Mouse (Mus musculus) left cerebral cortex, postnatal 14 days (tissue): Measurements from ENCODE around the gene Spata5. TPM values are rescaled to one million over a fixed set of nuclear protein-coding genes. Genes with fewer than 3 reads are reported as not detected.
"Not testable (repeated sequence)": the region's sequence is repeated elsewhere in the genome, so short reads cannot be mapped to it uniquely, and the experiment has no call there.

ENCODE experiments used
- DNase-seq, 2 experiments: peaks; one replicate each; pipeline ENCODE4 v3.0.0; 2021 to 2022; ENCODE audit warnings: low spot score in 2 of 2, mixed read lengths in 1 of 2
- intact Hi-C: fragments of 180-260 bp; cut with DNase I; formaldehyde crosslinking; loops from one replicate; pipeline ENCODE4 v1.15.1; 2025
- total RNA-seq, 2 experiments: library from RNA; stranded (reverse); gene quantifications; 2 replicates each; pipeline ENCODE4 v1.2.3; 2021

The Spata5 gene
- total RNA-seq, 2 experiments from 2014 or later: 18.8 to 24.4 TPM

DNA sequence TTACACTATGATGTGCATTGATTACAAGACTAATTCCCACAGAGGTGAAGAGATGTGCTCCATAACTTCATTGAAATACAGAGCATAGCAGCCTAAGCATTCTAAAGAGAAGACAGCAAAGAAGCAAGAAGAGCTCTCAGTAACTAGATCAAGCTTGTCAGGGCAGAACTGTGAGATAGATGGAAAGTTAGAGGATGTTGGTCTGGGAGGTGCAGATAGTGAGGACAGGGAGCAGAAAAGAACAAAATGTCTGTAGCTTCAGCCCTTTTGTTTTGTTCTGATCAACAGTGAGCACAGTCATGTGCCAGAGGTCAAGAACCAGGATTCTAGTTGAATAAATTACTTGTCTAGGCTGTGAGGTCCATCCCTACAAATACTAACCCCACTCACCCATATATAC lies 68.5 kb downstream of the Spata5 start:
- no peak for DNase-seq
- intact Hi-C loops: no loop called here

DNA sequence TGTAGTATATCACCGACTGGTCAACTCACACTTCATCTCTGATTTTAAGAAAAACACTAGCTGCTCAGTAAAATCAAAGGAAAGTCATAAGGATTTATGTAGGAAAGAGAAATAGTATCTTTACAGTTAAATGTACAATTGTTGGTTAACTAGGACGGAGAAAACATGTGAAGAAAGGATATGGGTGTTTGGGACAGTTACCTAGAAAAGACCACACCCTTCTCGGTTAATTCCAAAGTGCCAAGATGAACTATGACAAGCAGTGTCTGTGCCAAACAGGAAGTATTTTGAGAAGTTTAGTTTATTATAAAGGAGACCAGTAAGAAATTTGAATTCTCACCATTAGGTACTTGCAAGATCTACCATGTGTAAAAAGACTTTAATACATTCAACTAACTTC lies 70.3 kb downstream of the Spata5 start:
- intact Hi-C loops: no loop called here
- DNase-seq: no peak

DNA sequence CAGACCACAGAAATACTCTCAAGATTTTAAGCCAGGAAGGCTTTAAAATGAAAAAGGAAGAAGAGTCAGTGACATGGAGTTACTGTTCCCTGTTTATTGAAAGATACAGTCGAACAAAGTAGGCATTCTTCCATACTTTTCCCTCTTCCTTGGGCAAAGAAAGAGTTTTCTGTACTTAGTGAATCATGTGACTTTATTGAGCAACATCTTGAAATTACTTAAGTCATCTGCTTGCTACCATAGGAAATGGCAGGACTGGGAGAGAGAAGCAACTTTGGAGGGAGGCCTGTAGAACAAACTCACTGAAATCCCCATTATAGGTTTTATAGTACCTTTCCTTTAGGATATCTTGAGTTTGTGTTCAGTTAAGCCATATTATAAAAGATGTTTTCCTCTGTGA lies 81.2 kb downstream of the Spata5 start:
- intact Hi-C loops: no loop called here
- no peak for DNase-seq

DNA sequence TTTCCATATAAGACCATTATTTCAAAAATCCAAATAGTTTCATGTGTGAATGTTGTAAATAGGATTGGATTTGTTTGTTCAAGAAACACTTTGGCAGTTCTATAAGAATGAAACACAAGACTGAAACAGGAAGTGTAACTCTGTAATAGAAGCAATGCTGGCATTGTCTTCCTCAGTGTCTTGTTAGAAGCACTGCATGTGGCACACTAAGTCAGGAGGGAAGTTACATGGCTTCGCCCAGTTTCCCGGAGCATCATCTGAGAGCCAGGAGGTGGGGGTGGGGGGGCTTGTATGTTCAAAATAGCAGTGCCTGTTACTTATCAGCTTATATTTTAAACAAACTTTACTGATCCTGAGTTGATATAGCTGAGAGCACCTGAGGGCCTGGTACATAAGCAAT lies 82.9 kb downstream of the Spata5 start:
- no peak for DNase-seq
- intact Hi-C loops: no loop called here

DNA sequence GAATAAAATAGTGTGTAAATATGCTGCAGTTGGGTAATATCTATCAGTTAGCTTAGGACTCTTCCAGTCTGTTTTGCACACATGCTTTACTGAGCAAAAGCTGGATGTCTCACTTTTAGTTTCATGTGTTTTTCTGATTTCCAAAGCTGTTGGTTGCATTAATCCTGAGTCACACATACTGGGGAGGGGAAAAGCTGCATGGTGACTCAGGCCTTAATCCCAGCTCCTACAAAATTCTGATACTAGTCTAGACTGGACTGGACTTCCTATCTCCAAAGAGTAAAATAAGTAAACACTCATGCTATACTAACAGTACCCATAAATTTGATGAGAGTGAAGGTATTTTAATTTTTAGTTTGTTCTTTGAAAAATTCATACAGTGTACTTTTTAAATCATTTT lies 84.2 kb downstream of the Spata5 start:
- no peak for DNase-seq
- intact Hi-C loops: no loop called here

DNA sequence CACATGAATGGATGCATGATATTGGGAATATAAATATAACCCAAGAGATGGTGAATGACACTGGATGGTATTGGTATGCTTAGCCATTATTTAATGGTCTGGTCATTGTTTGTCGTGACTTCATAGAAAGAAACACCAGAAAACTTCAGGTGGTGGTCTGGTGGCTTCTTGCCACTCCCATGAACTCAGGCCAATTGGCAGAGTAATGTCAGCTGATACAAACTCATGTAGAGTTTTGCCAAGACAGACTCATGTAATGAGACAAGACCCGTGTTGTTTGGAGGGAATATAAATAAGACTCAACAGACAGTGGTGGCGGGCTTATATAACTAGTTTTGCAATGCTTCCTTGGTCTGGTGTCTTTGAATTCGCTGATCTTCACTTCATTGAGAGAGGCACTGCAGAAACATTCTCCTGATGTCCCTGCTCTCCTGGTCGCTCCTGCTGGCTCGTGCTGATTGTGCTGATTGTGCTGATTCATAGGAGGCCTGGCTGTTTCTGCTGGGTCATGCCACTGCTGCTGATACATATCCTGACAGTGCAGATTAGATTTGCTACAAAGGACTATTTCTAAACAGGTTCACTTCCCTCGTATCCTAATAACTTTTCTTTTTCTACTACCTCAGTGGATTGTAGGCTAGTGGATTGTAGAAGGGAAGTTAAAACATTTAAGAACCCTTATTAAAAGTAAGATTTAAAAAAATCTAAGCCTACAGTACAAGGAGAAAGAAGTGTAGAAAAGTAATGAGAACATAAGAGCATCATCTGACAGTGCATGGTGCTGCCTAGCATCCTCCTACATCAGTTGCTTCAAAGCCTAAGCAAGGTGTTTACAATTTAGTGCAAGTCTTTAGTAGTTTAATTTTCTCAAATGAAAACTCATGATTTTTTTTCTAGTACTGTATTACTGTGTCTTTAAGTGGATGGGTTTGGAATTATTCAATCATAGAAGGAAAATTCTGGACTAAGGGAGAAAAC lies 90.6 kb downstream of the Spata5 start:
- DNase-seq: no peak
- intact Hi-C loops: no loop called here

DNA sequence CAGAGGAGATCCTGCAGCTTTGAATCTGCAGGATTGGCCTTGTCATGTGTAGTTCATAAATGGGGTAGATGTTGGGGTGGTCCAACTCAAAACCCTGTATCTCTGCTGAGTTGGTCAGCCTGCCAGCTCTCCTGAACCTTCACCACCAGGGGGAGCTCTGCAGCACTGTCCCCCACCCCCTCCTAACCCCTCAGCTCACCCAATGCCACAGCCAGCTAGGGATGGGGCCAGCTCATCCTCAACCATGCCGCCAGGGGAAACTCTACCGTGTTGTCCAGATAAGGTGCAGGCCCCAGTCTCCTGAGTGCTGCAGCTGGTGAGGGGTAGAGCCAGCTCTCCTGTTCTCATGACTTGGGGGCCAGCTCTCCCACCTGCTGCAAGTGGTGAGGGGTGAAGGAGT lies 95.8 kb downstream of the Spata5 start:
- peak in 1 of 2 experiments; percentile 5 for DNase-seq
- intact Hi-C loops: no loop called here

DNA sequence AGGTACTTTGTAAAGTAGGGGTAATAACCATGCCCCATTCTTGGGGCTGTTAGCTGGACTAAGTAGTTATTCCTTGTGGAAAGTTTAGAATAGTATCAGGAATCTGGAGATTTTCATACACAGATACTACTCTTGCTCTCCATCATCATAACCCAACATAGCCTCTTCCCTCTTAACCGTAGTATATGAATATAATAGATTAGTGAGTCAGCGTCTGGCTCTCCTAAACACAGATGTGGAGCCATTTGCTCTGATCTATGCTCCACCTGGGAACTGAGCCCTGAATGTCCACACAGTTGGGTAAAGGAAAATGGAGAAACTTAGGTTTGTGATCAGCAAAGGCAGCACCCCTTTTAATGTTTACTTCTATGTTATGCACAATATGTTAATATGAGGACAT lies 96.7 kb downstream of the Spata5 start:
- intact Hi-C loops: no loop called here
- no peak for DNase-seq

DNA sequence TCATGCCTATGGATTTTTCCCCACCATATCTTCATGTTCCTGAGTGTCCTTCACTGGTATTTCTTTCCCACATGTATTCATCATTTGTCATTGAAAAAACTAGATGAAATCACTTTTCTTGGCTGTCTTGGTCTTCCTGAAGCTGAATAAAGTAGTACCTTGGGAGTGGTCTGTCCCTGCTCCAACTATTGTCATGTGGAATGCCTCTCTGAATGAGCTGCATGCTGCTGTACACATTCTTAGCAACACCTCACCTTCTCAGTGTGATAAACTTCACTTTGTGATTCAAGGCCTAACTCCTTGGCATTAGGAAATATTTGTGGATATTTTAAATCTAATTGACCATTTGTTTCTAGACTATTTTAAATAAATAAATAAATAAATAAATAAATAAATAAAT lies 98.9 kb downstream of the Spata5 start:
- DNase-seq: no peak
- intact Hi-C loops: no loop called here

DNA sequence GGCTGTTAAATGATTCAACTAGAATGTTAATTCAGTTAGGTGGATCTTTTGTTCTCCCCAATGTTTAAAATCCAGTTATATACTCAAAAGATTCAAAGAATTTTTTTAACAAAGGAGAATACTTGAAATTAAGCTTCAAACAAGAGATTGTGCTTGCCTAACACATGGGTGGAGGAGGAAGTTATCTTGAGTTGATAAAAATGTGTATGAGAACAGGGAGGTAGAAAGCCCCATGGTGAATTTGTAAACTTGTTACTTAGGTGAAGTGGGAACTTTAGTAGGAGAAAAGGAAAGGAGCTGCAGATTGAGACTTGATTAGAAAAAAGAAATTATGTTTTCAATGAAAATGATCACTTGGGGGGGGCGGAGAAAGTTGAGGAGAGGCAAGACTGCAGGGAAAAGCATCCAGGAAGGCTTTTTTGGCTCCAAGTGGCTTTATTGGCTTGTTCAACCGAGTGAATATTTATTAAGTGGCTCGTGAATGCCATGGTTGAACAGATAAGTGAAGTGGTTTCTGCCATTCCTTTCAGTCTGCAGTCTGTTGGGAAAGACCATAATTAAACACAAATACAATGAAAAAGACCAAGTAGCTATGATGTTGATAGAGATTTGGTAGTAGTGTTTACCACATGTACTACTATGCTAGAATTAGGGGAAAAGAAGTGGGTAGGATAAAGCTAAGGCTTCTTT lies 100.8 kb downstream of the Spata5 start:
- no peak for DNase-seq
- intact Hi-C loops: no loop called here

DNA sequence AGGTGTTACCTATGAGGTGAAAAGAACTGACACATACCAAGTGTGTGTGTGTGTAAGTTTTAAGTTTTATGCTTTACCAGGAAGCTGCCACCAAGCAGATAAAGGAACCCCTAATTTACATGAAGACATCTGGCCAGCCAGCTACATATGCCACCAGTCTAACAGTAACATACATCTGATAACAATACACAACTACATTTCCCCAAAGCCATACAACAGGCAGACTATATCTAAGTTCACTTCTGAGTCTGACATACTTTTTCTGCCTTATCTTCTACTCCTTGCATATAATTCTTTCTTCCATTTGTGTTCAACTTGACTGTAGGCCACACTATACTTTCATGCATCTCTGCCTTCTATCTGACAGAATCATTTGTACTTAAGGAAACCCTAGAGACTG lies 112.4 kb downstream of the Spata5 start:
- intact Hi-C loops: no loop called here
- DNase-seq: no peak

DNA sequence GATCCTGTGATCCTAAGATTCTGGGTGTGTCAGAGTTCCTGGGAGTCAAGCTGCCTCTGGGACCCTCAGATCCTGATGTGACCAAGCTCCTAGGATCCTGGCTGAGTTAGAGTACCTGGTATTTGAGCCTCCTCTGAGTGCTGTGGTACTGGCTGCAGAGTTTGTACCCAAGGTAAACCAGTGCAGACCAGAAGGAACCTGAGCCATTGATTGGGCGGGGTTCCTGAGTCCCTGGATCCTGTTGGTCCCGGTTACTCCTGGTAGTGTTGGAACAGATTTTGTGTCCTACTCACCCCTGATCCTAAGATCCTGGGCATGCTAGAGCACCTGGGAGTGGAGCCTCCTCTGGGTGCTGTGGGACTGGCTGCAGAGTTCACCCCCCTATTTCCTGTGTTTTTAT lies 121.0 kb downstream of the Spata5 start:
- DNase-seq, intact Hi-C loops: not testable (repeated sequence)

DNA sequence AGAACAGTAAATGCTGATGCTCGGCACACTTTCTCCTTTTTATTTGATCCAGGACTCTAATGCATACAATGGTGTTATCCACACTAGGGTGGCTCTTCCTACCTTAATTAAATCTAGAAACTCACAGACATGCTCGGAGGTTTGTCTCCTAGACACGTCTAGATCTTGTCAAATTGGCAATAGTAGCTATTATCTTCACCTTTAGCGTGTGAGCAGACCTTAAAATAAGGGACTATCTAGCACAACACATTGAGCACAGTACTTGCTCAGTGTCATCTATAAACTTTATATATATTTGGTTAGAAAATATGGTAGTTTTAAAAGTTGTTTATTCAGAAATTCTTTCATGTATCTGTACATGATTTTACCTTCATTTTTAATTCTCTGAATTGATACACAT lies 126.7 kb downstream of the Spata5 start:
- intact Hi-C loops: no loop called here
- DNase-seq: no peak

DNA sequence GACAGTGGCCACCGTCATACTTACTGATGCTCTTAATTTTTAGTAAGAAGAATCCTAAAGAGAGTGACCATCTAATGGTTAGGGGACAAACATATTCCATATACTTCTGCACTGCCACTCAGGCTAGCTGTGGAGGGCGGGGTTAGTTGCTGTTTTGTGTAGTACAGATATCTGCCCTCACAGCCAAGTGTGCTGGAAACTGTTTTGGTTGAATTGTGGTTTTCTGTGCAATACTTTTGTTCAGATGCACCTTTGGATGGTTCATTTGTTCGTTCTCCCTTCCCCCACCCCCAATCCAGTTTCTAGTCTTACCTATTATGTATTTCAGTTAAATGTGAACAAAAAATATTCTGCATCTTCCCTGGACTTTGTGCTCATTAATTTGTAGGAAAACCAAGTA lies 130.5 kb downstream of the Spata5 start:
- no peak for DNase-seq
- intact Hi-C loops: no loop called here

DNA sequence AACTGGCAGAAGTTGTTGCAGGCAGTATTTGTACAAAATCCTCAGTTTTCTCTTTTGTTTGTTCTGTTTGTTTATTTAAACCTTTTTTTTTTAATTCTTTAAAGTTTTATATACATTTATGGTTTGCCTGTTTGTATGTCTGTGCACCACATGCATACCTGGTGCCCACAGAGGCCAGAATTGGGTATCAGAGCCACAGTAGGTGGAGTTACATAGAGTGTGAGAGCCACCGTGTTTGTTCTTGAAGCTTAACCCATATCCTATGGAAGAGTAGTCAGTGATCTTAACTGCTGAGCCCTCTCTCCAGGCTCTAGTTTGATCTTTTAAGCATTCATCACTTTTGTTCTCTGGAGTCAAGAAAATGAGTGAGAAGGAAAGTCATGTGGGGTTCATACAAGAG lies 130.9 kb downstream of the Spata5 start:
- DNase-seq: no peak
- intact Hi-C loops: no loop called here

DNA sequence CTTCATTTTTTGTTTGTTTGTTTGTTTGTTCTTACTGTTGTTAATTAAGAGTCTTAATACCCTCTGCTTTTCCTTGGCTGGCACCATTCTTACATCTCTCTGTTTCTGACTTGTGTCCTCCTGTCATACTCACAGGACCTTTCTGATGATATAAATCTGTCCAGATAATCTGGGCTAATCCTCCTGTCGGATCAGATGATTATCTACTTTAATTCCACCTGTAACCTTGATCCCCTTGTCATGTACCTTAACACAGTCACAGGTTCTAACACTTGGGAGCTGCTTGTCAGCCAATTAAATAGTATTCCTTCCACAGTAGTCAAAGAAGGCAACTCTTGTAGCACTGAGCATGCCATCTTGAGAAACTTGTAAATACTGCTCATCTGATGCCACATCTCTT lies 131.8 kb downstream of the Spata5 start:
- DNase-seq: no peak
- intact Hi-C loops: no loop called here

DNA sequence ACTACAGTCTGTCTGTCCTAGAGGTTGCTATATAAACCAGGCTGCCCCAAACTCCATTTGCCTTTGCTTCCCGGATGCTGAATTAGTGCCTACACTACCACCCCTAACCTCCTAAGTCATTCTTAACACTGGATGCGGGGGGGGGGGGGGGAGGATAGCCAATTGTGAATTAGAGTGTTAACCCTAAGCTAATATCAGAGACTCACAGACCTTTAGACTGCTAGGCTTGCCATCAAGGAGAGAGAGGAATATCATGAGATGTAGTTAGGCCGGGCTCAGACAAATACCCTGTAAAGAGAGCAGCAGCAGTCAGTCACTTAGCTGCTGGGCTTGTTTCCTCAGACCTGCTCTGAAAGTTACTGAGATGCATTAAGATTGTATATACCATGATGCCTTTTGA lies 132.5 kb downstream of the Spata5 start:
- no peak for DNase-seq
- intact Hi-C loops: no loop called here

DNA sequence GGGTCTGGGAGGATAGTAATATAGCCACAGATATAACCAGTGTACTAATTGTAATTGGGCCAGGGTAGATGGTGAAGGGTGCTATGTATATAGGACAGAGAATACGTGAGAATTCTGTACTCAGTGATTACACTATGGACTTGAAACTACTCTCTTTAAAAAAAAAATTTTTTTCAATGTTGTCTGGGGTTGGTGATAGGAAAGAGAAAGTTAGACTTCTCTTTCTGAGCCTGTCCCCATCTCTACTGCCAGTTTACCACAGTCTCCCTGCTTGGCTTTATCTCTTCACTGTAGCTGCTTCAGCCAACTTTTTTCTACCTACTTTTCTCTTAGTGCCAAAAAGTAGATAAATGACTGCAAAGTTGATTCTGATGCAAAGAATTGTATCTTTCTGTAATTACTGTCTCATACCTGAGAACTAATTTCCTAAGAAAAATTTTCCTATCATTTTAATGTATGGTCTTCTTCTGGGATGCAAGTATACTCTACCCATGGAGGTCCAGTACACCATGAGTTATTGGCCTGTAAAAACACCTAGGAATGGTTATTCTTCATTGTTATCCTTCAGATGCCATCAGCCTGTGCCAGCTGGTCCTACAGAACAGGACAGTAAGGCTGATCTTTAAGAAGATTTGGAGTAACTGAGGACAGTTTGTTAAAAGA lies 133.8 kb downstream of the Spata5 start:
- DNase-seq: no peak
- intact Hi-C loops: no loop called here

DNA sequence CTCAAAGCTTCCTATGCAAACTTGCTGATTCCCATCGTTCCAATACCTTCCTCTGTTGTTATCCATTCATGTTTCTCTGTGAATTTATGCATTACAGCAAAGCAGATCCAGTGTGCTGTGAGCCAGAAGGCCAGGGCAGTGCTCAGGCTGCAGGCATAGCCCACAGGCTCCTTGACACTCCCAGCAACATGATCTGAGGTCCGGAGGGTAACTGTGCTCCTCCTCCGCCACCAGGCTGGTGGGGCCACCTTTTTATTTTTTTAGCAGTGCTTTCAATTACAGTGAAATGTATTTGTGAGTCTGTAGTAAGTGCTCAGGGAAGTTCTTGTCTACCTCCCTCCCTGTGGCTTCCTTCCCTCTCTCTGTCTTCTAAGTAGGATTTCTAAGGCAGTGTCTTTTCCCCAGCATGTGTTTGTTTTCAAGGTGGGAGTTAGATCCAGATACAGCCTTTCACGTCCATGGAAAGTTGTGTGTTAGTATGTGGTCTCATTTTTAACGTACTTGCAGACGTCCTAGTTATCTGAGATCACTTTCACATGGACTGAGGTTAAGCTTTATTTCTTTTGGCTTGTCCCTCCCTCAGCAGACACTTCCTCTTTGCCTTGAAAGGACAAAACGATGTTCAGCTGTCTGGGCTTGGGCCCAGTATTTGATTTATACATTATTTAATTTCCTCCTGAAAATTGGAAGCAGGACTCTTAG lies 136.9 kb downstream of the Spata5 start:
- intact Hi-C loops: no loop called here
- DNase-seq: no peak
